Mouse (Mus musculus) small intestine, adult 2 months (tissue): Measurements from ENCODE around the gene Olfml2a.

Experiments used
- CTCF ChIP-seq: fragments of 200-500 bp; IDR thresholded peaks from 2 replicates; pipeline ENCODE4 v1.5.1; 2012; ENCODE audit warnings: low read depth, mild to moderate bottlenecking, control low read depth, inconsistent platforms, low read length, moderate library complexity, mixed read lengths; ENCODE audit not compliant: insufficient replicate concordance, insufficient read length; ENCODE audit errors: extremely low read depth
- POLR2A ChIP-seq: fragments of 200-500 bp; IDR thresholded peaks from 2 replicates; pipeline ENCODE4 v1.6.1; 2012; ENCODE audit warnings: low read depth, mild to moderate bottlenecking, control low read depth, inconsistent platforms, low read length, moderate library complexity

GRCm38 (mm10) chr2:38904290-38904689 is 27.5 kb upstream of the Olfml2a start:
- TF ChIP-seq CTCF (no peak), POLR2A (no peak)
